Mouse (Mus musculus): Measurements from ENCODE around the gene 4933425L06Rik. TPM values are rescaled to one million over a fixed set of nuclear protein-coding genes. Genes with fewer than 3 reads are reported as not detected.

The 4933425L06Rik gene
- polyA plus RNA-seq (2016; fragmentation: Nextera tagmentation; extraction: Ambion mirVana), result not detected in 2 replicates

DNA sequence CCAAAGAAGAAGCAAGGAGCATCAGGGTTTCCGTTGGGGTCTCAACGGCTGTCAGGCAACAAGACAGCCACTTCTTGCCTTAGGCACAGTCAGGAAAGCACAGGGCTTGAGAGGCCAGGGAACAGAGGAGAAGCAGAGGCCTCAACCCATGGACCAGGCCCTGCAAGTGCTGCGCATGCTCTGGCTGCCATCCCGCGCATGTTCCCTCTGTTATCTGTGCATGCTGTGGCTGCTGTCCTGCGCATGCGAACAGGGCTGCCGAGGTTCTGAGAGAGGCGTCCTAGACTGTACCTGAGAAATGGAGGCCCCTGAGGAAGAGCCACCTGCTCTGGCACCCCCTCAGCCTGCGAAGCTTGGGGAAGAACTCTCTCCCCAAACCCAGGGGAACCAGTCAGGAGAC, at the start of gene 4933425L06Rik:
Gene 4933425L06Rik, plus strand, starts transcription at position 261 of the 400 bp plus-strand sequence.
- H3K4me3 ChIP-seq, result no peak within 1 kb of the TSS
- H3K9me3 ChIP-seq, result no peaks in the 10 kb centered on the region
- no peak for ATAC-seq (ENCODE audit: low FRiP score, low read depth)
- no peaks in the 10 kb centered on the region for H3K4me1 ChIP-seq
- H3K4me2 ChIP-seq (replicated peaks), result no peak within 1 kb of the TSS
- 88% methylated on average over 10 of the region's 10 CpGs for WGBS
- H3K36me3 ChIP-seq, result no peaks in the 10 kb centered on the region
- no peak within 1 kb of the TSS for H3K27ac ChIP-seq
- no peaks in the 10 kb centered on the region for H3K27me3 ChIP-seq (replicated peaks)
- no peak within 1 kb of the TSS for H3K9ac ChIP-seq

DNA sequence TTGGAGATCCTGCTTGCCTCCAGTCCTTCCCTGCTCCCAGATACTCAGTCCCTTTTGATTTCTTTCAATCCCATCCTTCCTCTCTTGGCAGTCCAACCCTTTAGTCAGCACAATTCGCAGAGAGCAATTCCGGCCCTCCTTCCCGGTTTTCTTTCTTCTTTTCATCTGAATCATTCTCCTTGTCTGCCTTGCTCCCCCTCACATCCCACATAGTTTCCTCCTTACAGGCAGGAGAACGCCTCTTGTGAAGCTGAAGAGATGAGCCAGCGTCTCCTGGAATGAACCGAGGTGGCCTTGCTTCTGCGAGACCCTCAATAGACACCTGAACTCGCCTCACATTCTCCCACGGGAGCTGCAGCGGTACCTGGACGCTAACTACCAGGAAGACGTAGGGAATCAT, 44.1 kb upstream of the 4933425L06Rik start:
- Histone ChIP-seq H3K4me1 (no peaks in the 10 kb centered on the region), H3K36me3 (no peaks in the 10 kb centered on the region), H3K4me2 (replicated peaks) (no peak overlapping the region), H3K27ac (no peak overlapping the region), H3K27me3 (replicated peaks) (no peaks in the 10 kb centered on the region), H3K9ac (no peak overlapping the region), H3K4me3 (no peak overlapping the region), H3K9me3 (no peaks in the 10 kb centered on the region)
- no peak for ATAC-seq (ENCODE audit: low FRiP score, low read depth)
- 87% methylated on average over 12 of the region's 12 CpGs for WGBS

DNA sequence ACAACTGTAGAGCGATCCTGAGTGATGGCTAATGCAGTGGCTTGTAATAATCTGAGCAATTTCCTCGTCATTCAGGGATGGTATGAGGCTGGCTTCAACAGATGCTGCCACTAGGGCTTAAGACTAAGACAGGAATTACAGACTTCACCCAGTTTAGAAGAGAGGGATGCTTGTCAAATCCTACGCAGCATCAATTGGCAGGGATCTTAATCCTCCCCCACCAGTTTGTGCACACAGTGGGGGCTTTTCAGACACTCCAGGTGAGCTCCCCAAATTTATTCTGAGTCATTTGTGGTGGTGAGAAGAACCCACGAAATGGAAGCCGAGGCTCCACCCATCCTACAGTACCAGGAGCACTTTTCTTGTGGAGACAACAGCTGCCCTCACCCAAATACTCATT, 43.6 kb upstream of the 4933425L06Rik start:
- no peak for ATAC-seq (ENCODE audit: low FRiP score, low read depth)
- Histone ChIP-seq H3K36me3 (no peaks in the 10 kb centered on the region), H3K9ac (no peak overlapping the region), H3K4me2 (replicated peaks) (no peak overlapping the region), H3K4me3 (no peak overlapping the region), H3K27me3 (replicated peaks) (no peaks in the 10 kb centered on the region), H3K9me3 (no peaks in the 10 kb centered on the region), H3K27ac (no peak overlapping the region), H3K4me1 (no peaks in the 10 kb centered on the region)
- 81% methylated on average over 5 of the region's 5 CpGs for WGBS

DNA sequence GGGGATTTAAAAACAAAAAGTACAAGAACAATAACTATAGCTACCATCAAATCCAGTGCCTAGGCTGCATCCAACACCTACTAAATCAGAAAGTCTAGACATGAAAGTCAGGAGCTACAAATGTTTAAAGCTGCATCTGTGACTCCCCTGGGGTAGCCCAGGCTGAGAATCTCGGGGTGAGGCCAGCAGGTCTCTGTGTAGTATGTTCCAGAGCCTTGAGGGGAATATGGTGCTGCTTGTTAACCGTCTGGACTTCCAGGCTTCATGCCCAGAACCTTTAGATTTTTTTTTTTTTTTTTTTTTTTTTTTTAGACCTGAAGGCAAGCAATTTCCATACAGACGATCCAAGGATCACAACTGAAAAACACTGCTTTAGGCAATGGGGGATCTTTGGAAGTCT, 38.0 kb upstream of the 4933425L06Rik start:
- Histone ChIP-seq H3K9me3 (no peaks in the 10 kb centered on the region), H3K27ac (no peak overlapping the region), H3K4me3 (no peak overlapping the region), H3K4me2 (replicated peaks) (no peak overlapping the region), H3K27me3 (replicated peaks) (no peaks in the 10 kb centered on the region), H3K4me1 (no peaks in the 10 kb centered on the region), H3K9ac (no peak overlapping the region), H3K36me3 (no peaks in the 10 kb centered on the region)
- WGBS, result 64% methylated on average over 3 of the region's 3 CpGs
- ATAC-seq (ENCODE audit: low FRiP score, low read depth), result no peak

DNA sequence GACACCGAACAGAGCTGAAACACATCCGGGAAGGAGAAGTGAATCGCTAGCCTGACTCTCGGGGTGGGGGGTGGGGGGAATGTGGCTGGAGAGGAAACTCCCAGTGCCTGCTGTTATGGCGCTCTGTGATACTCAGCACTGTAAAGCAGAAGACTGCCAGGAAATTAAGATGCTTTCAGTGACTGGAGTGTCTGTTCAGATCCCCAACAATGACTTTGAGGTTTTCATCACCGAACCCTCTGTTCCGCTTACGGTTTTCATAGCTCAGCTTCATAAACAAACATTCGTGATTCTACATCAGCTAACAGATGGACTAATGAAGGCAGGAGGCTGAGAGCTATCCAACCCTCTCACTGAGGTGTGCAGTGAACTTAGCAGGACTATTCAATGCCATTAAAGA, 34.5 kb upstream of the 4933425L06Rik start:
- no peak overlapping the region for H3K4me2 ChIP-seq (replicated peaks)
- ATAC-seq (ENCODE audit: low FRiP score, low read depth), result no peak
- 71% methylated on average over 9 of the region's 9 CpGs for WGBS
- H3K4me3 ChIP-seq, result no peak overlapping the region
- no peaks in the 10 kb centered on the region for H3K9me3 ChIP-seq
- no peak overlapping the region for H3K9ac ChIP-seq
- H3K4me1 ChIP-seq, result no peaks in the 10 kb centered on the region
- no peaks in the 10 kb centered on the region for H3K36me3 ChIP-seq
- H3K27ac ChIP-seq, result no peak overlapping the region
- H3K27me3 ChIP-seq (replicated peaks), result no peaks in the 10 kb centered on the region

DNA sequence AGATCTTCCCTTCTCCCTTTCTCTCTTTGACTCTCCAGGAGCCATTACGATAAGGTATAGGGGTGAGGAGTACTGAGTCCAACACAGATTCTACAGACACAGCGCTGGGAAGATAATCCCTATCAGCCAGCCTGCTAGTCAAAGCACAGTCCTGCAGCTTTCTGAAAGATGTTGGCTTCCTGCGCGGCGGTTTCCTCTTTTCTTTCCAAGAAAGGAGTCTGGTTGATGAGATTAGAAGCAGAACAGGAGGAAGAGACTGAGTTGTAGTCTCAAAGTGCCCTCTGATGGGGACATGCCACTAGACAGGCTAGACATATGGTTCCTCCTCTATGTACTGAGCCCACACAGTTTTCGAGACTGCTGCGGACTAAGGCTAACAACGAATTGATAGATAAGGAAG, 33.3 kb upstream of the 4933425L06Rik start:
- peaks cover 3% of the 10 kb centered on the region; the same call in 1 of the 2 replicates for H3K27me3 ChIP-seq (replicated peaks)
- peaks cover 7% of the 10 kb centered on the region; the same call in 1 of the 2 replicates for H3K4me1 ChIP-seq
- no peak overlapping the region for H3K9ac ChIP-seq
- no peaks in the 10 kb centered on the region for H3K36me3 ChIP-seq
- 87% methylated on average over 8 of the region's 8 CpGs for WGBS
- H3K4me2 ChIP-seq (replicated peaks), result no peak overlapping the region
- H3K9me3 ChIP-seq, result no peaks in the 10 kb centered on the region
- no peak for ATAC-seq (ENCODE audit: low FRiP score, low read depth)
- H3K27ac ChIP-seq, result no peak overlapping the region
- H3K4me3 ChIP-seq, result no peak overlapping the region

DNA sequence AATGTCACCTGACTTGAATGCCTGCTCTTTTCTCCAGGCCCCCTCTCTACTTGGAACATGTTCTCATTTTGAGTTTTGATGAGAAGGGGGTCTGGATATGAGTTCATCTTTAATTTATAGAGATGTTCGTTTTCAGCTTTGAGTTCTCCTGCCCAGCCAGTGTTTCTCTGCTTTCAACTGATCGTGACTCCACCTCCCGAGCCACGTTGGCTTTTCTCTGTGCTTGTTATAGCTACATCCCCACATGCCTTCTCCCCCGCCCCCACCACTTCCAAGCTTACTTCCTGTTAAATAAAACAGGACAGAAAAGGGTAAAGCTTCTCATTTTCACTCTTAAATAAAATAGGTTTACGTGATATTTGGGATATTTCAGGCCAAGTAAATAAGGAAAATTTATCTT, 30.5 kb upstream of the 4933425L06Rik start:
- H3K4me1 ChIP-seq, result peaks cover 12% of the 10 kb centered on the region; the same call in 1 of the 2 replicates
- no peak overlapping the region for H3K27ac ChIP-seq
- no peak overlapping the region for H3K4me3 ChIP-seq
- 48% methylated on average over 6 of the region's 6 CpGs for WGBS
- H3K9ac ChIP-seq, result no peak overlapping the region
- no peak overlapping the region for H3K4me2 ChIP-seq (replicated peaks)
- no peaks in the 10 kb centered on the region for H3K9me3 ChIP-seq
- no peaks in the 10 kb centered on the region for H3K36me3 ChIP-seq
- no peak for ATAC-seq (ENCODE audit: low FRiP score, low read depth)
- peaks cover 3% of the 10 kb centered on the region; the same call in 1 of the 2 replicates for H3K27me3 ChIP-seq (replicated peaks)

DNA sequence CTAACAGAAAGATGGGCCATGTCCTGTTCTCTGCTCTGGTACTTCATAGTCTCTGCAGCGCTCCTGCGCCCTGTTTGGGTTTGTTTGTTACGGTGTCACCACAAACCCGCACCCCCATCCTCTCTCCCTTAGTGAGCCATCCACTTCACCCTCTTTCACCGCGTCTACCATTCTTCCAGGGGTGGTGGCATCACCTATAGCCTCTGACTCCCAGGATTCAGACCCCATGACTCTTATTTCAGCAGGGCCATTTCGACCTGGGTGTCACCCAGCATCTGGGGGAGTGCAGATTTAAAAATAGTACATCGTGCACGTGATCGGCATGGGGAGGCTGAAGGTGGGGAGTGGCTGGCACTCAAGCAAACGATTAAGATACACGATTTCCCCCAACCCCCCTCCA, 28.3 kb upstream of the 4933425L06Rik start:
- 3% methylated on average over 12 of the region's 12 CpGs for WGBS
- Histone ChIP-seq H3K9ac (peak overlapping the region; percentile 77), H3K9me3 (no peaks in the 10 kb centered on the region), H3K4me1 (peaks cover 12% of the 10 kb centered on the region; the same call in 1 of the 2 replicates), H3K36me3 (no peaks in the 10 kb centered on the region), H3K4me3 (peak overlapping the region; percentile 55), H3K27ac (no peak overlapping the region), H3K27me3 (replicated peaks) (peaks cover 3% of the 10 kb centered on the region; the same call in 1 of the 2 replicates), H3K4me2 (replicated peaks) (peak overlapping the region; percentile 88)
- peak; percentile 38 for ATAC-seq (ENCODE audit: low FRiP score, low read depth)

DNA sequence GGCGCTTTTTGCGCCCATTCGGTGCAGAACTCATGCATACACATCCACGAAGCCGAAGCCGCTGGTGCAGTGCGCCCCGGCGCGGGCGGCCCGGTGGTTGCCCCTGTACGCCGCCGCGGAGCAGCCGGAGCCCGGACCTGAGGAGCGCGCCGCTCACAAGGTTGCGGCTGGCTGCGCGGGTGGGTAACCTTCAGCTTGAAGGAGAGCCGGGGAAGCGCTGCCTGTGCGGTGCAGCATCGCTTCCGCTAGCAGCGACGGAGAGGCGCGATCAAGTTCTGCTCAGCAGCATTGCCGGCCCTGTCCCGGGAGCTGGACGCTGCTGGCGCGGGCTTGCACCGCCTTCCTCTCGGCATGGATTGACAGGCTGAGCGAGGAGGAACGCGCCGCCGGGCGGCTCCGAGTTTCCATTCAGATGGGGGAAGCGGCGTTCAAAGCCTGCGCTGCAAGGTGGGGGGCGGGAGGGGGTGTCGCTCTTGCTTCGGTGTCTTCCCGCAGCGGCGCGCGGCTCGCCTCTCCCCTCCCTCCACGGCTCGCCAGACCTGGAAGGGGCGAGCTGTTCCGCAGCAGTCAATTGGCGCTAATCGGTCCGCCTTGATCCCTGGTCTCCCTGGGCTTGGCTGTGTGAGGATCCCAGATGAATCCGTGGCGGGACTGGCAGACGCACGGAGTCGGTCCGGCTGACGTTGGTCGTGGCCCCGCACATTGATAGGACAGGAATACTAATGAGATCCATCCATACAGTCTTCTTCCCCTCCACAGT, 27.6 kb upstream of the 4933425L06Rik start, which contains the start of gene Rgs7bp:
Gene Rgs7bp, minus strand, starts transcription at position 750 of the 760 bp plus-strand sequence.
- H3K36me3 ChIP-seq, result no peaks in the 10 kb centered on the region
- peak within 1 kb of the TSS; percentile 72 for H3K27ac ChIP-seq
- H3K4me1 ChIP-seq, result peaks cover 12% of the 10 kb centered on the region; the same call in 1 of the 2 replicates
- peak within 1 kb of the TSS; percentile 88 for H3K4me2 ChIP-seq (replicated peaks)
- WGBS, result under 1% methylated on average over 75 of the region's 75 CpGs
- peaks cover 3% of the 10 kb centered on the region; the same call in 1 of the 2 replicates for H3K27me3 ChIP-seq (replicated peaks)
- peak within 1 kb of the TSS; percentile 55 for H3K4me3 ChIP-seq
- peak; percentile 91 for ATAC-seq (ENCODE audit: low FRiP score, low read depth)
- peak within 1 kb of the TSS; percentile 77 for H3K9ac ChIP-seq
- H3K9me3 ChIP-seq, result no peaks in the 10 kb centered on the region

DNA sequence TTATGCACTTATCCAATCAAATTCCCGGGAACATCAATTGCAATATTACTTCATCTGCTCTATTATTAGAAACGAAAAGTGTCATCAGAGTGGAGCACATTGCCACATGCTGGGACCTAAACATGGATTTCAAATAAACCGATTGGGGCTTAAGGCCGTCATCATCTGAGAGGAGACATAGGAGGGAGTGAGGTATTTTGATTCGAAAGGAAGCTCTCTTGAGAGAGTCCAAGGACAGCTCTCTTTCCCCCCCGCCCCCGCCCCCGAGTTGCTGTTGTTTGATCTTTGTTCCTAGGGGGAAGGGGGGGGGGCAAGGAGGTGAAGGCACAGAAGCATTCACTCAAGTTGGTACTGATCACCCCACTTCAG, 27.0 kb upstream of the 4933425L06Rik start:
- Histone ChIP-seq H3K27ac (no peak overlapping the region), H3K36me3 (no peaks in the 10 kb centered on the region), H3K9ac (peak overlapping the region; percentile 77; the same call in 1 of the 2 replicates), H3K4me1 (peaks cover 12% of the 10 kb centered on the region; the same call in 1 of the 2 replicates), H3K4me2 (replicated peaks) (peak overlapping the region; percentile 88), H3K9me3 (no peaks in the 10 kb centered on the region), H3K27me3 (replicated peaks) (peaks cover 3% of the 10 kb centered on the region; the same call in 1 of the 2 replicates), H3K4me3 (peak overlapping the region; percentile 55; the same call in 1 of the 2 replicates)
- WGBS, result under 1% methylated on average over 8 of the region's 8 CpGs
- peak; percentile 45 for ATAC-seq (ENCODE audit: low FRiP score, low read depth)

DNA sequence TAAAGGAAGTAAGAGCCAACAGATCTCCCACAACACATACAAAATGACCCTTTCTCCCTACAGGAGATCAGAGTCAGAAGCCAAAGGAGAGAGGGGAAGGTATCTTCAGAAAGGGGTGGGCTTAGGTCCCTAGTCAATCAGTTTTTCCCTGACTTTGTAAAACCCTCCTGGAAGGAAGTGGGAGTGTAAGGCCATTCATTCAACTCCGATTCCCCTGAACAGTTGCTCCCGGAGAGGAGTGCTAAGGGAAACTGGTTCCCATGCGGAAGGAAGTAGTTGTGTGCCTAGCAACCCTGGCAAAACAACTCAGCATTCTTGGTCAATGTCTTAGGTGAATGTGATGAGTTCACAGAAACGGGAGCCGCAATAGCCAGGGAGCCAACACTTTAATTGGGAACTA, 26.5 kb upstream of the 4933425L06Rik start:
- Histone ChIP-seq H3K9me3 (no peaks in the 10 kb centered on the region), H3K9ac (no peak overlapping the region), H3K4me3 (peak overlapping the region; percentile 55; the same call in 1 of the 2 replicates), H3K27ac (no peak overlapping the region), H3K4me1 (peaks cover 12% of the 10 kb centered on the region; the same call in 1 of the 2 replicates), H3K36me3 (no peaks in the 10 kb centered on the region), H3K4me2 (replicated peaks) (peak overlapping the region; percentile 88), H3K27me3 (replicated peaks) (peaks cover 3% of the 10 kb centered on the region; the same call in 1 of the 2 replicates)
- WGBS, result 18% methylated on average over 5 of the region's 5 CpGs
- no peak for ATAC-seq (ENCODE audit: low FRiP score, low read depth)

DNA sequence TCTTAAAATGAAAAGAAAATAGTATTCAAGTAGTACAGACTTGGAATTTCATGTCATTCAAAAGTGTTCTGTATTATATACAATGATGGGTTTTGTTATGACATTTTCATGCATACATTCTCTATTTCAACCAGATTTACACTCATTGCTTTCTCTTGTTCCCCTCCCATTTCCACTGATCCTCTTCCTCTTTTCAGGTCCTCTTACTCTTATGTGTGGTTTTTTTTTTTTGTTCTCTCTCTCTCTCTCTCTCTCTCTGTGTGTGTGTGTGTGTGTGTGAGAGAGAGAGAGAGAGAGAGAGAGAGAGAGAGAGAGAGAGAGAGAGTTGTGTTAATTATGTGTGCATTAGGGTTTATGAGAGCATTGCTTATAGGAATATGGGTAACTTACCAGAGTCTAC, 15.8 kb upstream of the 4933425L06Rik start:
- Histone ChIP-seq H3K27ac (no peak overlapping the region), H3K4me1 (no peaks in the 10 kb centered on the region), H3K4me2 (replicated peaks) (no peak overlapping the region), H3K9ac (no peak overlapping the region), H3K4me3 (no peak overlapping the region), H3K27me3 (replicated peaks) (no peaks in the 10 kb centered on the region), H3K9me3 (no peaks in the 10 kb centered on the region), H3K36me3 (no peaks in the 10 kb centered on the region)
- ATAC-seq (ENCODE audit: low FRiP score, low read depth), result no peak

Data from neural tube, embryonic 12.5 days (tissue).